Mouse (Mus musculus) embryonic facial prominence, embryonic 11.5 days (tissue): ENCODE results near the gene Gm17490. TPM values are rescaled to one million over a fixed set of nuclear protein-coding genes. Genes with fewer than 3 reads are reported as not detected.

ENCODE experiments used
- ATAC-seq: fragments of 200-750 bp; cut with Nextera tagmentation; replicated peaks from 2 replicates; pipeline ENCODE4 v1.8.0; 2017; ENCODE audit warnings: low read depth; ENCODE audit not compliant: insufficient number of reproducible peaks, low FRiP score, low TSS enrichment
- DNase-seq: peaks from one replicate; pipeline ENCODE4 v3.0.0-alpha.2; 2015; ENCODE audit warnings: low spot score
- H3K27ac ChIP-seq: fragments of 300-500 bp; sonication (generic); replicated peaks from 2 replicates; pipeline ENCODE4 v1.5.1; 2014; ENCODE audit warnings: mild to moderate bottlenecking, low read depth, low read length, control low read depth
- H3K27me3 ChIP-seq: fragments of 300-500 bp; sonication (generic); 2 replicates; pipeline ENCODE4 v1.6.1; 2014; ENCODE audit warnings: mild to moderate bottlenecking, low read length, moderate library complexity, mixed read lengths; ENCODE audit not compliant: control insufficient read depth, insufficient read depth
- H3K36me3 ChIP-seq: fragments of 300-500 bp; sonication (generic); replicated peaks from 2 replicates; pipeline ENCODE4 v1.6.1; 2014; ENCODE audit warnings: low read depth, mild to moderate bottlenecking, low read length, moderate library complexity, mixed read lengths; ENCODE audit not compliant: control insufficient read depth, insufficient read depth
- H3K4me1 ChIP-seq: fragments of 300-500 bp; sonication (generic); 2 replicates; pipeline ENCODE4 v1.6.1; 2014; ENCODE audit warnings: low read length, mixed read lengths; ENCODE audit not compliant: control insufficient read depth, insufficient read depth
- H3K4me2 ChIP-seq: fragments of 300-500 bp; sonication (generic); 2 replicates; pipeline ENCODE4 v1.6.1; 2014; ENCODE audit warnings: low read depth, mild to moderate bottlenecking, control low read depth, low read length, moderate library complexity
- H3K4me3 ChIP-seq: fragments of 300-500 bp; sonication (generic); 2 replicates; pipeline ENCODE4 v1.5.1; 2014; ENCODE audit warnings: low read depth, low read length, control low read depth
- H3K9ac ChIP-seq: fragments of 300-500 bp; sonication (generic); replicated peaks from 2 replicates; pipeline ENCODE4 v1.6.1; 2014; ENCODE audit warnings: mild to moderate bottlenecking, control low read depth, low read length
- H3K9me3 ChIP-seq: fragments of 300-500 bp; sonication (generic); replicated peaks from 2 replicates; pipeline ENCODE4 v1.6.1; 2016; ENCODE audit warnings: mild to moderate bottlenecking, low read length, inconsistent platforms, mixed read lengths; ENCODE audit not compliant: control insufficient read depth
- WGBS: fragments of 180-500 bp; shearing (Covaris S2); extraction: QIAGEN DNeasy Blood & Tissue Kit; methylation state at CpG from one replicate; pipeline ENCODE4 v1.1.7; 2014; 5-methylcytosine and 5-hydroxymethylcytosine counted together
- polyA plus RNA-seq: library from polyadenylated mRNA; unstranded; fragments of >200 nt; fragmentation: Nextera tagmentation; extraction: Ambion mirVana; gene quantifications from 2 replicates; pipeline ENCODE4 v1.2.1, GENCODE M21; 2014

Gene Gm17490
- polyA plus RNA-seq, 1 experiment from 2014 or later: not detected

DNA sequence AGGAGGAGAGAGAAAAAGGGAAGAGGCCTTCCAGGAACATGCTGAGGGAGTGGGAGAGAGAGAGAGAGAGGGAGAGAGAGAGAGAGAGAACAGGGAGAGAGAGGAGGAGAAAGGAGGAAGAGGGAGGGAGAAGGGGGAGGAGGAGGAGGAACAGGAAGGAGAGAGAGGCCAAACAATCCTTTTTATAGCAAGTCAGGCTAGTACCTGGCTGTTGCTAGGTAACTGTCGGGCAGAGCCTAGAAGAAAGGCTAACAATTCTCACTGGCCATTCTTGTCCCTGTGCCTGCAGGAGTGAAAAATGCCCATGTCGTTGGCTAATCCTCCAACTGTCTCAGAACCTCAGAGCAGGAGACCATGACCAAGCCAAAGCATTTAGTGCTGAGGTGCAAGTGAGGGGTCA is 33.2 kb upstream of the Gm17490 start:
- no peak overlapping the region for H3K27ac ChIP-seq
- WGBS: 58% methylated on average over 2 of the region's 2 CpGs
- H3K4me3 ChIP-seq: no peak overlapping the region
- no peaks in the 10 kb centered on the region for H3K36me3 ChIP-seq
- no peaks in the 10 kb centered on the region for H3K4me1 ChIP-seq
- H3K27me3 ChIP-seq: no peaks in the 10 kb centered on the region
- no peaks in the 10 kb centered on the region for H3K9me3 ChIP-seq
- ATAC-seq: no peak
- no peak overlapping the region for H3K4me2 ChIP-seq
- H3K9ac ChIP-seq: no peak overlapping the region
- DNase-seq: no peak

- ATAC-seq: no peak
Observed at GRCm38 (mm10) chr2:11657581-11657980, 31.5 kb upstream of the Gm17490 start.

DNA sequence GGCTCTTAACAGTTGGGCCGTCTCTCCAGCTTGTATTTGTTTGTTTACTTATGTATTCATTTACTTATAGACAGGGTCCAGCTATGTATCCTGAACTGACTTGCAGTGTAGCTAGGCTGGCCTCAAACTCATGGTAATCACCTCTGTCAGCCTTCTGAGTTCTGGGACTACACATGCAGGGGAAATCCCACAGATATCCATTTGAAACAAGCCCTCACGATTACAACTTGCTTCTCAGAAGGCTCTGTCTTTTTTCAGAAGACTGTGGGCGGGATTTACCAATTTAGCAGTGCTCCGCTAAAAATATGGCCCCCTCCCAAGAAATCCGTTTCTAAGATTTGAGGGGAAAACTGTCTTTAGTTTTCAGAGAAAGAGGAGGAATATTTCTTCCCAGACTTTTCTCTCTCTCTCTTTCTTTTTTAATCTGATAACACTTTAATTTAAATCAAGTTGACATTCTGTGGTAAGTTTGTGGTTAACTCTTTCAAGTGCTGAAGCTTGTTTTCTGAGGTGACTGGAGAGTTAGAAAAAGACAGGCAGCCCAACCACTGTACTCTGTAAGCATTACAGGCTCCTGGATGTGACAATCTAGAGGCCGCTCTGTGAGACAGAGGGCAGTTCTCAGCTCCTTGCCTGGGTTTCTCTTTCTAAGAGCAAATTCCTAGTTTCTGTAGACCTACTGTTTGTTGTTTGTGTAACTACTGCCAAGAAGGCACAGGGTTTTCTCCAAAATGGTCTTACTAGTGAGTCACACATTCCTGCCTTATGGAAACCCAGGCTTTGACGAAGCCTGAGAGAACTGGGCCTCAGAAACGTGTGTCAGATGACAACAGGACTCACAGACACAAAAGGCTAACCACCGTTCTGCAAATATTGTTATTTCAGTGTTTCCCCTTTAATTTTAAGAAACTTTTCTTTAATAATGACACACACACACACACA is 29.2 kb upstream of the Gm17490 start:
- Histone ChIP-seq H3K4me3 (no peak overlapping the region), H3K4me2 (no peak overlapping the region), H3K27me3 (no peaks in the 10 kb centered on the region), H3K4me1 (no peaks in the 10 kb centered on the region), H3K9ac (no peak overlapping the region), H3K27ac (no peak overlapping the region), H3K9me3 (no peaks in the 10 kb centered on the region), H3K36me3 (no peaks in the 10 kb centered on the region)
- no peak for ATAC-seq
- 71% methylated on average over 9 of the region's 9 CpGs for WGBS
- DNase-seq: no peak

More at GRCm38 (mm10) chr2:11657581-11657980, 31.5 kb upstream of the Gm17490 start:
- Histone ChIP-seq H3K27me3 (no peaks in the 10 kb centered on the region), H3K9me3 (no peaks in the 10 kb centered on the region), H3K4me2 (no peak overlapping the region), H3K4me3 (no peak overlapping the region), H3K4me1 (no peaks in the 10 kb centered on the region), H3K27ac (no peak overlapping the region), H3K36me3 (no peaks in the 10 kb centered on the region), H3K9ac (no peak overlapping the region)
- DNase-seq: no peak
- 89% methylated on average over 2 of the region's 2 CpGs for WGBS

- H3K27me3 ChIP-seq: no peaks in the 10 kb centered on the region
- DNase-seq: no peak
- no peaks in the 10 kb centered on the region for H3K4me1 ChIP-seq
- H3K36me3 ChIP-seq: no peaks in the 10 kb centered on the region
- no peak overlapping the region for H3K4me3 ChIP-seq
- WGBS: 71% methylated on average over 5 of the region's 5 CpGs
- H3K9ac ChIP-seq: no peak overlapping the region
- H3K27ac ChIP-seq: no peak overlapping the region
- no peak for ATAC-seq
- no peak overlapping the region for H3K4me2 ChIP-seq
- H3K9me3 ChIP-seq: no peaks in the 10 kb centered on the region
Observed at GRCm38 (mm10) chr2:11653780-11654179, 27.7 kb upstream of the Gm17490 start.

- Histone ChIP-seq H3K27ac (no peak overlapping the region), H3K9me3 (no peaks in the 10 kb centered on the region), H3K4me2 (no peak overlapping the region), H3K4me3 (no peak overlapping the region), H3K36me3 (no peaks in the 10 kb centered on the region), H3K4me1 (no peaks in the 10 kb centered on the region), H3K27me3 (no peaks in the 10 kb centered on the region), H3K9ac (no peak overlapping the region)
- DNase-seq: no peak
- no peak for ATAC-seq
- WGBS: 47% methylated on average over 6 of the region's 6 CpGs
Observed at GRCm38 (mm10) chr2:11653330-11653729, 27.3 kb upstream of the Gm17490 start.

GRCm38 (mm10) chr2:11652780-11653179 is 26.7 kb upstream of the Gm17490 start:
- 66% methylated on average over 2 of the region's 2 CpGs for WGBS
- H3K9me3 ChIP-seq: no peaks in the 10 kb centered on the region
- H3K36me3 ChIP-seq: no peaks in the 10 kb centered on the region
- H3K9ac ChIP-seq: no peak overlapping the region
- no peak overlapping the region for H3K4me3 ChIP-seq
- H3K4me1 ChIP-seq: no peaks in the 10 kb centered on the region
- DNase-seq (no peak), ATAC-seq (no peak)
- H3K27ac ChIP-seq: no peak overlapping the region
- no peak overlapping the region for H3K4me2 ChIP-seq
- no peaks in the 10 kb centered on the region for H3K27me3 ChIP-seq

DNA sequence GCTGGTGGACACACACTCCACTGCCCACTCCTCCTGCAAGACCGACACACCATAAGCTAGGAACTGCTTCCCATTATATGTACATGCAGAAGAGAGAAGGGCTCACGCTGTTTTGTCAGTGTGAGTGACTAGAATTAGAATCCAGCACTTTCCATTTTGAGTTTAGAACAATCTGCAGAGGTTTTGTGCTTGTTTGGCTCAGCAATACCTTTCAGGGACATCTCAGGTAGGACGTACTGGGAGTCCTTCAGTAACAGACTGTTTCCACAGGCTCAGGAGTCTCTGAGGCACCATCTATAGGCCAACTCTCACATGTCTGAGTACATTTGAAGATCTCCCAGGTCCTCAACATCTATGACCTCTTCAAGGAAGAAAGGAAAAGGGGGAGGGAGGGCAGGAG is 26.1 kb upstream of the Gm17490 start:
- H3K27ac ChIP-seq: no peak overlapping the region
- no peaks in the 10 kb centered on the region for H3K27me3 ChIP-seq
- 76% methylated on average over 3 of the region's 3 CpGs for WGBS
- no peak overlapping the region for H3K4me3 ChIP-seq
- DNase-seq (no peak), ATAC-seq (no peak)
- H3K9me3 ChIP-seq: no peaks in the 10 kb centered on the region
- H3K36me3 ChIP-seq: no peaks in the 10 kb centered on the region
- H3K4me2 ChIP-seq: no peak overlapping the region
- no peak overlapping the region for H3K9ac ChIP-seq
- H3K4me1 ChIP-seq: no peaks in the 10 kb centered on the region

- ATAC-seq (no peak), DNase-seq (no peak)
- H3K27ac ChIP-seq: no peak overlapping the region
- H3K36me3 ChIP-seq: no peaks in the 10 kb centered on the region
- 67% methylated on average over 3 of the region's 3 CpGs for WGBS
- no peak overlapping the region for H3K4me2 ChIP-seq
- H3K9me3 ChIP-seq: no peaks in the 10 kb centered on the region
- H3K9ac ChIP-seq: no peak overlapping the region
- H3K4me3 ChIP-seq: no peak overlapping the region
- H3K4me1 ChIP-seq: no peaks in the 10 kb centered on the region
- H3K27me3 ChIP-seq: no peaks in the 10 kb centered on the region
Observed at GRCm38 (mm10) chr2:11651476-11651875, 25.4 kb upstream of the Gm17490 start.
